Mouse (Mus musculus) heart, embryonic 10.5 days (tissue): Measurements from ENCODE around the gene Nckap5. TPM values are rescaled to one million over a fixed set of nuclear protein-coding genes. Genes with fewer than 3 reads are reported as not detected.
A peak's percentile ranks its signal among the peaks of the same experiment; 100 is the strongest.

Experiments used
- DNase-seq: peaks from one replicate; pipeline ENCODE4 v3.0.0-alpha.2; 2017; ENCODE audit warnings: low spot score
- H3K27ac ChIP-seq: fragments of 300-500 bp; sonication (generic); 2 replicates; pipeline ENCODE4 v1.5.1; 2016; ENCODE audit warnings: mild to moderate bottlenecking
- H3K27me3 ChIP-seq: fragments of 300-500 bp; sonication (generic); 2 replicates; pipeline ENCODE4 v1.6.1; 2016; ENCODE audit warnings: mild to moderate bottlenecking; ENCODE audit not compliant: poor library complexity, insufficient read depth, severe bottlenecking
- H3K36me3 ChIP-seq: fragments of 300-500 bp; sonication (generic); 2 replicates; pipeline ENCODE4 v1.6.1; 2016; ENCODE audit warnings: mild to moderate bottlenecking, moderate library complexity
- H3K4me1 ChIP-seq: fragments of 300-500 bp; sonication (generic); 2 replicates; pipeline ENCODE4 v1.6.1; 2016; ENCODE audit warnings: mild to moderate bottlenecking
- H3K4me3 ChIP-seq: fragments of 300-500 bp; sonication (generic); 2 replicates; pipeline ENCODE4 v1.5.1; 2016; ENCODE audit warnings: mild to moderate bottlenecking, moderate library complexity
- H3K9me3 ChIP-seq: fragments of 300-500 bp; sonication (generic); 2 replicates; pipeline ENCODE4 v1.6.1; 2016; ENCODE audit warnings: mild to moderate bottlenecking, moderate library complexity
- WGBS: fragments of 180-500 bp; shearing (Covaris S2); methylation state at CpG from one replicate; pipeline ENCODE4 v1.1.7; 2016; 5-methylcytosine and 5-hydroxymethylcytosine counted together
- polyA plus RNA-seq: library from polyadenylated mRNA; unstranded; fragments of >200 nt; fragmentation: Nextera tagmentation; extraction: Ambion mirVana; gene quantifications from 2 replicates; pipeline ENCODE4 v1.2.1, GENCODE M21; 2016

Nckap5 gene
- polyA plus RNA-seq, 1 experiment from 2014 or later: 2.3 TPM

GRCm38 (mm10) chr1:126593044-126593805, 237.4 kb downstream of the Nckap5 start:
- 52% methylated on average over 7 of the region's 7 CpGs for WGBS
- no peak overlapping the region for H3K27ac ChIP-seq
- H3K4me1 ChIP-seq: peaks cover 18% of the 10 kb centered on the region
- H3K27me3 ChIP-seq: peaks cover 6% of the 10 kb centered on the region; the same call in 1 of the 2 replicates
- DNase-seq: no peak
- H3K9me3 ChIP-seq: no peaks in the 10 kb centered on the region
- H3K4me3 ChIP-seq: no peak overlapping the region
- H3K36me3 ChIP-seq: no peaks in the 10 kb centered on the region

DNA sequence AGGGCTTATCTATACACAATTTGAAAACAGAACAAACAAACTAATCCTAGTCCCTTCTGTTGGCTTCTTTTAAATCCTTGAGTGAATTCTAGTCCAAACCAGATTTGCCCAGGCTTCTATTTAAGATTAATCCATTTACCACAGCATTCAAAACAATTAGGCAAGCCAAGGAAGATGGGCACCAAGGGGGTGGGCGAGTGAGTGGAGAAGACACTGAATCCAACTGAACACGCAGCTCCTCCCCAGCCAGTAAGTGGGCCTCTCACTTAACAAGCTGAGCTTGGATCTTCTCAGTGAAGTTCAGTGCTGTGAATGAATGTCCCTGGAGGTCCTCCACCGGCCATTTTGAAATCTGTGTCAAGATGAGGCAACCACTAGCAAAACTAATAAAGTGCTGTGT, 239.7 kb downstream of the Nckap5 start:
- no peak for DNase-seq
- H3K27ac ChIP-seq: no peak overlapping the region
- H3K36me3 ChIP-seq: no peaks in the 10 kb centered on the region
- 80% methylated on average over 3 of the region's 3 CpGs for WGBS
- H3K27me3 ChIP-seq: peaks cover 6% of the 10 kb centered on the region; the same call in 1 of the 2 replicates
- no peaks in the 10 kb centered on the region for H3K9me3 ChIP-seq
- H3K4me1 ChIP-seq: peaks cover 14% of the 10 kb centered on the region; the same call in 1 of the 2 replicates
- no peak overlapping the region for H3K4me3 ChIP-seq

DNA sequence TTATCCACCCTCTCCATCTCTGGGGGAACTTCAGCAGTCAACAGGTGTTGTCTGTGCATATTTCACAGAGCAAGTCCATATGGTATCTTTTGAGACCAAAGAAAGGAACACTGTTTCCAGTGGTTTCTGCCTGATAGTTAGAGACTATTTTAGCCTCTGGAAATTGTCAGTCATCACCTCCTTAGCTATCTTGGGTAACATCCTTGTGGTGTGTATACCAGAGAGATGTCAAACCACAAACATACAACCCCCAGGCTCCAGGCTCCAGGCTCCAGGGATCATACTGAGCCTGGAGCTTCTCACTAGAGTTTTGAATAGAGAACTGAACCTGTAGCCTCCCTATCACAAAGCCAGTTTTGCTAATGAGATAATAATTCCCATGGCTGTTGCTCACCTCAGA, 252.4 kb downstream of the Nckap5 start:
- DNase-seq: no peak
- Histone ChIP-seq H3K9me3 (no peaks in the 10 kb centered on the region), H3K36me3 (no peaks in the 10 kb centered on the region), H3K27ac (no peak overlapping the region), H3K4me3 (no peak overlapping the region), H3K4me1 (peaks cover 6% of the 10 kb centered on the region; the same call in 1 of the 2 replicates), H3K27me3 (0 out of 2 replicates have a peak, but pooled peaks cover 6% of the 10 kb centered on the region)

DNA sequence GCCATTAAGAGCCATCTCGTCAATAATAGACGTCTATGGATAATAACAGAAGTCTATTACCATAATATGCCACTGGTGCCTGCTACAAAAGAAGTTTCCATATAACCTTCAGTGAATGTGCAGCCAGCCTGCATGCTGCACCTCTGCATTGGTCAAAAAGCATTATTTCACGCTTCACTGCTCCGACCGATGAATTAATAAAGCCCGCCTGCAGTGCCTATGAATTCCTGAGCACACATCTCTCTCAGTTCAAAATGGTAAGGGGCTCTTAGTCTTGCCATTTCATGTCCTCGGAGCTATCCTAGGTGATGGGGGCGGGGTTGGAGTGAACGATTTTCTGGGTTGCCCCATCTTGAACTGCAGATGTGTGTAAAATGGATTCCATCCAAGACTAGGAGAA, 256.3 kb downstream of the Nckap5 start:
- no peak overlapping the region for H3K4me3 ChIP-seq
- no peaks in the 10 kb centered on the region for H3K27me3 ChIP-seq
- no peaks in the 10 kb centered on the region for H3K9me3 ChIP-seq
- 87% methylated on average over 9 of the region's 9 CpGs for WGBS
- no peaks in the 10 kb centered on the region for H3K36me3 ChIP-seq
- H3K4me1 ChIP-seq: peaks cover 6% of the 10 kb centered on the region; the same call in 1 of the 2 replicates
- DNase-seq: no peak
- H3K27ac ChIP-seq: no peak overlapping the region

DNA sequence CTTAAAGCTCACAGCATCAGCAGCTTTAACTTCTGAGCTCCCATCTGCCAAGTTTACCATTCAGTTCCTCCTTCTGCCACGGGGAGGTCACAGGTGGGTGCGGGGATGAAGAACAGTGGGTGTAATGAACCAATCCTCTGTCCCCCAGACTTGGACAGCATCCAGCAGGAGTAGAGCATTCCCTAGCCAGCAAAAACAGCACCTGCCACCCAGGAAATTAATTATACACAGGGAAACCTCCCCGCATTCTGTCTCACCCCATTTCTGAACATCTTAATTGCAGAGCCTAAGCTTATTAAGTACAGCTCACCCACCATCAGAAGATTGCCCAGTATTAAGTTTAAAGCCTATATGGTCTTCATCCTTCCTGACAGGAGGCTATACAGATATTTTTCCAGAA, 256.9 kb downstream of the Nckap5 start:
- 81% methylated on average over 3 of the region's 3 CpGs for WGBS
- no peaks in the 10 kb centered on the region for H3K36me3 ChIP-seq
- H3K4me1 ChIP-seq: peaks cover 6% of the 10 kb centered on the region; the same call in 1 of the 2 replicates
- no peak for DNase-seq
- no peak overlapping the region for H3K4me3 ChIP-seq
- no peak overlapping the region for H3K27ac ChIP-seq
- H3K27me3 ChIP-seq: no peaks in the 10 kb centered on the region
- no peaks in the 10 kb centered on the region for H3K9me3 ChIP-seq

DNA sequence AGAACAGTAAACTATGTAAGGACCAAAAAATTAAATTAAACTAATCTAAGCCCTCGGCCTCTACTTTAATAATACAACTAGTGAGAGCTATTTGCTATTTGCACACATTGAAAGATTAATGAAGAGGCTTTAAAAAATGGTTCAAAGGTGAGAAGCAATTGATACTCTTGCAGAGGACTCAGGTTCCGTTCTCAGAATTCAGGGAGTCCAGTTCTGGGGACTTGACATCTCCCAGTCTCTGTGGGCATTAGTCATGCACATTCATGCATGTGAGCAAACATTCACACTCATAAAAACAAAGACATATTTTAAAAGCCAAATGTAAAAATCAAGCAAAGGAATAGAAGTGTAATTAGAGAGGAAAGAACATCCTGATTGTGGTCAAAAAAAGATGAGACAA, 257.5 kb downstream of the Nckap5 start:
- H3K36me3 ChIP-seq: no peaks in the 10 kb centered on the region
- no peaks in the 10 kb centered on the region for H3K27me3 ChIP-seq
- 78% methylated on average over 2 of the region's 2 CpGs for WGBS
- DNase-seq: no peak
- no peak overlapping the region for H3K4me3 ChIP-seq
- no peak overlapping the region for H3K27ac ChIP-seq
- H3K4me1 ChIP-seq: peaks cover 2% of the 10 kb centered on the region; the same call in 1 of the 2 replicates
- no peaks in the 10 kb centered on the region for H3K9me3 ChIP-seq

DNA sequence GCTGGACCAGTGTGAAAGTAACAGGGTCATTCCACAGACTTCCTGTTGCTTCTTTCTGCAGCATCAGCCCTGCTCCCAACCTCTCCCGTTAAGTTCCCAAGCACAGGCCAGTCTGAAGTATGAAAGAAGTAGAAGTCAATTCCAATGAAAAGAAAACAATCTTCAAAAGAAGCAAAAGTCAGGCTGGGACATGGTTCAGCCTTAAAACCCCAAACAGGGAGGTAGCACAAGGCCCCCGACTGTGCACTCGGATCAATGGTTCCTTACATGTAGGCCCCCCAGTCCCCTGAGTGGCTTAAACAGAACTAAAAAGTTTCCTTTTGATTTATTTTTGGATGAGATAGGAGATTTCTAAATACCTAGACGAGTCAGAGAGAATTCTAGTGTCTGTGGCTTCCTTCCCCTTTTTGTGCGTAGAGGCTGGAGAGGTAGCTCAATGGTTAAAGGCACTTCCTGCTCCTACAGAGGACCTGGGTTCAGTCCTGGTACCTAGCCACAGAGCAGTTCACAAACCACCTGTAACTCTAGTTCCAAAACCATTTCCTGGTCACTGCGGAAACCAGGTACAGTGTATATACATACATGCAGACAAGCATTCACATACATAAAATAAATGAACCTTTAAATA, 260.9 kb downstream of the Nckap5 start:
- Histone ChIP-seq H3K4me1 (no peaks in the 10 kb centered on the region), H3K36me3 (no peaks in the 10 kb centered on the region), H3K9me3 (no peaks in the 10 kb centered on the region), H3K27me3 (no peaks in the 10 kb centered on the region), H3K27ac (no peak overlapping the region), H3K4me3 (no peak overlapping the region)
- no peak for DNase-seq
- WGBS: 84% methylated on average over 6 of the region's 6 CpGs

GRCm38 (mm10) chr1:126568520-126569197, 261.9 kb downstream of the Nckap5 start:
- WGBS: 87% methylated on average over 8 of the region's 8 CpGs
- H3K4me3 ChIP-seq: no peak overlapping the region
- DNase-seq: no peak

DNA sequence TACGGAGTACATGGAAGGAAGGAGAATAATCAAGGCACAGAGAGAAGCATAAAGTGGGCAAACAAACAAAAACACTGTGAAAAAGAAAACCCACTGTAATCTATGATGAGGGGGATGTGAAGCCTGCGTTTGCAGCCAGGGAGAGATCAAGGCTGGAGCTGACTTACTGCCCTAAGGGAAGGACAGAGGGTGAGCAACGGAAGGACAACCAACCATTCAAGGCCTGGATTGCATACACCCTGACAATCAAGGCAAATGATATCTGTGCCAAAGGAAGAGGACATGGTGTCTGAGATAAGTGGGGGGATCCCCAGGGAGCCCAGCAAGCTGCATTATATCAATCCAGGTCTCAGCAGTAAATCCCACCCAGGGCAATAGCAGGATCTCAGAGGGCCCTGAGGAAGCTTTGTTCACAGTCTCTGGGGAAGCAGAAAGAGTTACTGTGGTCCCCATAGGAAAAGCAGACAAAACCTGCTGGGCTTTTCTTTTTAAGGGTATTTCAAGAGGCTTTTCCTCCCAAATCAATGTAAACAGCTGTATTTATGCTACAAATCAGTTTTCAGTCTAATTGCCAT, 265.4 kb downstream of the Nckap5 start:
- WGBS: 45% methylated on average over 3 of the region's 3 CpGs
- DNase-seq: no peak
- Histone ChIP-seq H3K4me3 (no peak overlapping the region), H3K9me3 (no peaks in the 10 kb centered on the region), H3K36me3 (no peaks in the 10 kb centered on the region), H3K27me3 (no peaks in the 10 kb centered on the region), H3K4me1 (no peaks in the 10 kb centered on the region), H3K27ac (no peak overlapping the region)

More at GRCm38 (mm10) chr1:126568520-126569197, 261.9 kb downstream of the Nckap5 start:
- Histone ChIP-seq H3K27ac (no peak overlapping the region), H3K27me3 (no peaks in the 10 kb centered on the region), H3K36me3 (no peaks in the 10 kb centered on the region), H3K4me1 (no peaks in the 10 kb centered on the region), H3K9me3 (no peaks in the 10 kb centered on the region)

DNA sequence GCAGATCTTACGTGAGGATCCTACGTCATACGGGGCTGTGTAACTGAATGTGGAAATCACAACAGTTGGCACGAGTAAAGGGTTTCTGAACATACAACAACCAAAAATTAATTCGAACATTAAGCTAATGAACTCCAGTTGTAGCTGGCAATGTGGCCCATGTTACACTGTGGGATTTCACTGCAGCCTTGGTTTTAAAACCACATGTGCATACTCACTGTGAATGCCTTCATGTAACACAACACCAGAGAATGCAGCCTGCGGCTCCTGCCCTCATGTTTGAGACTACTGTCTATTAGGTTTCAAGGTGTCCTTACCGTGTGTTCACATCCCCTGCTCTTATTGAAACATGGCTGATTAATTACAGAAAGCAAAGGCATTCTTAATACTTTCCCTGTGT, 269.7 kb downstream of the Nckap5 start:
- 79% methylated on average over 7 of the region's 7 CpGs for WGBS
- no peaks in the 10 kb centered on the region for H3K27me3 ChIP-seq
- no peaks in the 10 kb centered on the region for H3K36me3 ChIP-seq
- no peak overlapping the region for H3K4me3 ChIP-seq
- DNase-seq: no peak
- no peaks in the 10 kb centered on the region for H3K9me3 ChIP-seq
- H3K27ac ChIP-seq: no peak overlapping the region
- no peaks in the 10 kb centered on the region for H3K4me1 ChIP-seq

- H3K27ac ChIP-seq: no peak overlapping the region
- H3K36me3 ChIP-seq: no peaks in the 10 kb centered on the region
- H3K4me1 ChIP-seq: no peaks in the 10 kb centered on the region
- WGBS: 84% methylated on average over 12 of the region's 12 CpGs
- no peak overlapping the region for H3K4me3 ChIP-seq
- no peaks in the 10 kb centered on the region for H3K27me3 ChIP-seq
- H3K9me3 ChIP-seq: no peaks in the 10 kb centered on the region
- no peak for DNase-seq
Observed at GRCm38 (mm10) chr1:126557791-126558294, 272.8 kb downstream of the Nckap5 start.

DNA sequence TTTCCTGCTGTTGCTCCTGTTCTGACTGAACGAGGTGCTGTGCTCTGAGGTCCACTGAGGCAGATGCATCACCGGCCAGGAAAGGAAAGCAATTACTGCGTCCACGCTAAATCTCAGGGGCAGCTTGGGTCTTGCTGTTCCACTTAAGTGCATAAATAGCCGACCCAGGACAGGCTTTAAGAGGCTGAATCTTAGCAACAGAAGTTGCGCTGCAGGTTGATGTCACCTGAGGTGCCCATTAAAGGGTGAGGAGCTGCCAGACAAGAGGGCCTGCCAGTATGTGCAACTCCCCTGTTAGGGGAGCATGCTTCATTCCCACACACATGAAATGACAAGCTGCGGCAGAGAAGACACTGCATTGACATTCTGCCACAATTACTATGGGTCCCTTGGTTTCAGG, 282.6 kb downstream of the Nckap5 start:
- Histone ChIP-seq H3K4me3 (no peak overlapping the region), H3K4me1 (no peaks in the 10 kb centered on the region), H3K36me3 (no peaks in the 10 kb centered on the region), H3K27ac (no peak overlapping the region), H3K9me3 (no peaks in the 10 kb centered on the region), H3K27me3 (no peaks in the 10 kb centered on the region)
- DNase-seq: no peak
- 81% methylated on average over 7 of the region's 7 CpGs for WGBS

DNA sequence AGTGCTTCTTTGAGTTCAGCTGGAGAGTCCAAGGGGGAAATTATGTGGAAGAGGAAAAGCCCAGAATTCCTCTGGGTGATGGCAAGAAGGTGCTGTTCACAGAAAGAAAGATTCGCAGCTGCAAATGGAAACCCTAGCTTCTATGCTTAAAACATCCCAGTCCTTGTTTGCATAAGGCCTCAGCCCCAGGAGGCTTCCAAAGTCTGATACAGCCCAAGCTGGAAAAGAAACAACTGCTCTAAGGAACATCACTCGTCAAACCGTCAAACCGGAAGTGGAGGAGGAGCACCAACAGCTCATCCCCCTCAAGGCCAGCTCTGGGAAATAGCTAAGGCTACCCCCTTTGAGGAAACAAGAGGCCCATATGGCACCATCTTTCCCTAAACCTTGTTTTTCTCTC, 286.1 kb downstream of the Nckap5 start:
- Histone ChIP-seq H3K9me3 (no peaks in the 10 kb centered on the region), H3K27me3 (no peaks in the 10 kb centered on the region), H3K4me1 (no peaks in the 10 kb centered on the region), H3K36me3 (no peaks in the 10 kb centered on the region), H3K4me3 (no peak overlapping the region), H3K27ac (no peak overlapping the region)
- 51% methylated on average over 4 of the region's 4 CpGs for WGBS
- DNase-seq: peak; percentile 3
